Comparison of ENCODE assay signal across 8 mouse cellular contexts in the genomic region with DNA sequence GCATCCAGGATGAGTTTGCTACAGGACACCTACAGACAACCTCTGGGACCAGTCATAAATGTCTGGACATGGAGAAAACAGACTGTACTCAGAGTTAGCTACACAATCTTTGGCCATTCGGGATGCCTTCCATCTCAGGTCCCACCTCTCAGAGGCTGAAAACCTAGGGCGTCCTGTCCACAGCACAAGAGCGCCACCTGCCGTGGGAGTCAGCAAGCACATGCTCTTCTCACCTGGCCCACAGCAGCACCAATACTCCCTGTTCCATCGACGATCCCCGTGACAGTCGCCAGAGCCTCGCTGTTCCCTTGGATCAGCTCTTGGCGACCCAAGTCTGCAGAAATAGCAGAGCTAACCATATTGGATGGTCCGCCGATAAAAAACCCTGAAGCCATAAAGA. TPM values are rescaled to one million over a fixed set of nuclear protein-coding genes. Genes with fewer than 3 reads are reported as not detected.
DNase-seq lines count a peak whose midpoint lies in the region; ATAC-seq lines count a peak whose summit lies in the region.

No protein-coding gene starts in this region.

- no peak overlapping the region for H3K9ac ChIP-seq in liver, embryonic 12.5 days
- H3K9ac ChIP-seq in midbrain, embryonic 15.5 days = no peak overlapping the region

- WGBS in liver, embryonic 12.5 days (ENCODE audit: insufficient replicate concordance) = 17% methylated on average over 12 of the region's 12 CpGs
- WGBS in embryonic facial prominence, embryonic 10.5 days = 27% methylated on average over 12 of the region's 12 CpGs
- WGBS in midbrain, embryonic 15.5 days = 24% methylated on average over 12 of the region's 12 CpGs

- ATAC-seq in liver, embryonic 12.5 days = no peak
- peak; percentile 74 for ATAC-seq in midbrain, embryonic 15.5 days (replicated peaks)

- peaks cover 32% of the 10 kb centered on the region for H3K36me3 ChIP-seq in liver, embryonic 12.5 days
- H3K36me3 ChIP-seq in embryonic facial prominence, embryonic 10.5 days (replicated peaks) = peaks cover 59% of the 10 kb centered on the region
- peaks cover 6% of the 10 kb centered on the region; the same call in 1 of the 2 replicates for H3K36me3 ChIP-seq in midbrain, embryonic 15.5 days (replicated peaks)

- no peaks in the 10 kb centered on the region for H3K9me3 ChIP-seq in liver, embryonic 12.5 days (replicated peaks)
- no peaks in the 10 kb centered on the region for H3K9me3 ChIP-seq in embryonic facial prominence, embryonic 10.5 days
- H3K9me3 ChIP-seq in midbrain, embryonic 15.5 days = no peaks in the 10 kb centered on the region

- H3K27ac ChIP-seq in liver, embryonic 12.5 days = no peak overlapping the region
- H3K27ac ChIP-seq in embryonic facial prominence, embryonic 10.5 days (replicated peaks) = no peak overlapping the region
- H3K27ac ChIP-seq in midbrain, embryonic 15.5 days = no peak overlapping the region

- intact Hi-C loops in left cerebral cortex, postnatal 4 days (cut with DNase I) = loop anchor here (10.0 kb wide), 1 partner anchor 199 kb away; no protein-coding TSS in a partner anchor

- no peaks in the 10 kb centered on the region for H3K4me1 ChIP-seq in liver, embryonic 12.5 days
- peaks cover 35% of the 10 kb centered on the region for H3K4me1 ChIP-seq in embryonic facial prominence, embryonic 10.5 days
- peaks cover 25% of the 10 kb centered on the region for H3K4me1 ChIP-seq in midbrain, embryonic 15.5 days

- DNase-seq in liver = peak; percentile 78
- DNase-seq in embryonic facial prominence, embryonic 10.5 days (ENCODE audit: low spot score) = peak; percentile 88
- peak; percentile 95 for DNase-seq in heart, adult 11 months
- peak; percentile 84 for DNase-seq in kidney, adult 18-20 months
- DNase-seq in left cerebral cortex, postnatal 4 days = peak; percentile 85
- peak; percentile 73 to 87 for DNase-seq in spleen, adult 18-20 months

- no peak overlapping the region for H3K4me2 ChIP-seq in liver, embryonic 12.5 days
- no peak overlapping the region for H3K4me2 ChIP-seq in midbrain, embryonic 15.5 days

- no peaks in the 10 kb centered on the region for H3K27me3 ChIP-seq in liver, embryonic 12.5 days (replicated peaks)
- H3K27me3 ChIP-seq in embryonic facial prominence, embryonic 10.5 days (replicated peaks; ENCODE audit: low read depth, poor library complexity, severe bottlenecking) = no peaks in the 10 kb centered on the region
- no peaks in the 10 kb centered on the region for H3K27me3 ChIP-seq in midbrain, embryonic 15.5 days (replicated peaks)

- H3K4me3 ChIP-seq in liver, embryonic 12.5 days = no peak overlapping the region
- no peak overlapping the region for H3K4me3 ChIP-seq in embryonic facial prominence, embryonic 10.5 days
- no peak overlapping the region for H3K4me3 ChIP-seq in midbrain, embryonic 15.5 days

RNA-seq across cellular contexts. Expression of gene Slc37a3, which starts 33.5 kb away (rescaled TPM):
- polyA plus RNA-seq in liver, embryonic 12.5 days (2016; fragmentation: Nextera tagmentation; extraction: Ambion mirVana) = 8.0 and 10.3 TPM in 2 replicates
- polyA plus RNA-seq in embryonic facial prominence, embryonic 10.5 days (2016; fragmentation: Nextera tagmentation; extraction: Ambion mirVana) = 38.0 and 43.6 TPM in 2 replicates
- total RNA-seq in left cerebral cortex, postnatal 4 days (2021) = 10 to 100 TPM; 76.0 to 82.0 TPM
- polyA plus RNA-seq in midbrain, embryonic 15.5 days (2015; fragmentation: Nextera tagmentation; extraction: Ambion mirVana) = 62.8 and 65.8 TPM in 2 replicates

RNA-seq across cellular contexts. Expression of gene Rab19, which starts 37.0 kb away (rescaled TPM):
- 0.11 and 0.27 TPM in 2 replicates for polyA plus RNA-seq in liver, embryonic 12.5 days (2016; fragmentation: Nextera tagmentation; extraction: Ambion mirVana)
- polyA plus RNA-seq in embryonic facial prominence, embryonic 10.5 days (2016; fragmentation: Nextera tagmentation; extraction: Ambion mirVana) = 0.74 and 0.87 TPM in 2 replicates
- not detected for total RNA-seq in left cerebral cortex, postnatal 4 days (2021)
- 0.31 and 0.36 TPM in 2 replicates for polyA plus RNA-seq in midbrain, embryonic 15.5 days (2015; fragmentation: Nextera tagmentation; extraction: Ambion mirVana)
